ENCODE assay signal across 8 mouse cellular contexts in the genomic region with DNA sequence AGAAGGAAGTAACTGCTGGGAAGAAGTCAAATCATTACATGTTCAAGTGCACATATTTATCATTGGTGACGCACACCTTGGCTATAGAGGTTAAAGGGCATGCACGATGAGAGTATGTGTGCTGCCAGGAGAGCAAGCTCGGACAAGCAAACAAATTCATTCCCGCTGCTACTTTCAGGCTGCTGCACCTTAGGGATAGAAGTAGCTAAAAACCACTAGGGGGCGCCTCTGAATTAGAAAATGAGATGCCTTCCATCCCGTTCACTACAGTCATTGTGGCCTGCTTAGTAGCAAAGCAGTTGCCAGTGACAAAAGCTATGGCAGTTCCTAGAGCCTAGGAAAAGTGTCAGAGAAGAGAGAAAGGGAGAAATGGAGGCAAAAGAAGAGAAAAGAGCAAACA. TPM values are rescaled to one million over a fixed set of nuclear protein-coding genes. Genes with fewer than 3 reads are reported as not detected.
DNase-seq lines count a peak whose midpoint lies in the region; ATAC-seq lines count a peak whose summit lies in the region.

No protein-coding gene starts in this region.

- H3K4me2 ChIP-seq in midbrain, embryonic 14.5 days (ENCODE audit: low read length) = no peak overlapping the region
- H3K4me2 ChIP-seq in stomach, embryonic 16.5 days (ENCODE audit: low read depth, low read length) = no peak overlapping the region

- WGBS in midbrain, embryonic 14.5 days = 6% methylated on average over 6 of the region's 6 CpGs
- 7% methylated on average over 6 of the region's 6 CpGs for WGBS in stomach, embryonic 16.5 days

- H3K27ac ChIP-seq in midbrain, embryonic 14.5 days (replicated peaks; ENCODE audit: low read depth, low read length) = no peak overlapping the region
- H3K27ac ChIP-seq in stomach, embryonic 16.5 days (ENCODE audit: low read length) = peak overlapping the region; percentile 46; the same call in 1 of the 2 replicates

- H3K4me3 ChIP-seq in midbrain, embryonic 14.5 days (replicated peaks; ENCODE audit: low read depth, low read length) = no peak overlapping the region
- H3K4me3 ChIP-seq in stomach, embryonic 16.5 days (replicated peaks; ENCODE audit: low read length) = no peak overlapping the region

- H3K27me3 ChIP-seq in midbrain, embryonic 14.5 days (ENCODE audit: control insufficient read depth, insufficient read depth, low read length) = no peaks in the 10 kb centered on the region
- H3K27me3 ChIP-seq in stomach, embryonic 16.5 days (ENCODE audit: control insufficient read depth, insufficient read depth, low read length) = no peaks in the 10 kb centered on the region

- peak; percentile 81 for ATAC-seq in common myeloid progenitor, adult 5-6 weeks (replicated peaks; ENCODE audit: low read depth, poor library complexity, severe bottlenecking)
- ATAC-seq in midbrain, embryonic 14.5 days (ENCODE audit: low FRiP score, low TSS enrichment) = no peak
- peak; percentile 86 for ATAC-seq in stomach, embryonic 16.5 days (ENCODE audit: insufficient read depth, low FRiP score)

- H3K9me3 ChIP-seq in midbrain, embryonic 14.5 days (ENCODE audit: control insufficient read depth, low read length) = no peaks in the 10 kb centered on the region
- H3K9me3 ChIP-seq in stomach, embryonic 16.5 days (replicated peaks; ENCODE audit: control insufficient read depth, low read length) = no peaks in the 10 kb centered on the region

- peaks cover 2% of the 10 kb centered on the region; the same call in 1 of the 2 replicates for H3K4me1 ChIP-seq in midbrain, embryonic 14.5 days (ENCODE audit: control insufficient read depth, insufficient read depth, low read length)
- peaks cover 10% of the 10 kb centered on the region for H3K4me1 ChIP-seq in stomach, embryonic 16.5 days (ENCODE audit: control insufficient read depth, insufficient read depth, low read length)

- peak; percentile 89 for DNase-seq in 416B (ENCODE audit: low read depth)
- peak; percentile 84 for DNase-seq in ZHBTc4 (ENCODE audit: low read depth, low spot score)
- DNase-seq in gastrocnemius, postnatal 10 days = peak; percentile 48
- peak; percentile 51 for DNase-seq in kidney, adult 11 months
- DNase-seq in left cerebral cortex, postnatal 36 days (ENCODE audit: low spot score in 2 of 2) = peak; percentile 27 to 41
- DNase-seq in midbrain, embryonic 14.5 days = peak; percentile 93

- intact Hi-C loops in left cerebral cortex, postnatal 36 days (cut with DNase I) = no loop called here

- H3K9ac ChIP-seq in midbrain, embryonic 14.5 days (replicated peaks; ENCODE audit: low read length) = no peak overlapping the region
- H3K9ac ChIP-seq in stomach, embryonic 16.5 days (ENCODE audit: low read length) = no peak overlapping the region; the same call in 1 of the 2 replicates

- H3K36me3 ChIP-seq in midbrain, embryonic 14.5 days (ENCODE audit: control insufficient read depth, insufficient read depth, low read length) = no peaks in the 10 kb centered on the region
- no peaks in the 10 kb centered on the region for H3K36me3 ChIP-seq in stomach, embryonic 16.5 days (ENCODE audit: control insufficient read depth, insufficient read depth, low read length)

RNA-seq across cellular contexts. Expression of a gene that starts 50.6 kb away (rescaled TPM):
- total RNA-seq in common myeloid progenitor, adult 5-6 weeks (2017) = 10.8 and 12.8 TPM in 2 replicates
- total RNA-seq in gastrocnemius, postnatal 10 days (2021) = 1 to 10 TPM in 1 of 2 experiments, under 1 TPM in 1; 0.63 to 1.7 TPM
- total RNA-seq in left cerebral cortex, postnatal 36 days (2021) = under 1 TPM in 1 of 2 experiments, not detected in 1; 0.22 TPM
- 1.6 TPM in 2 replicates for polyA plus RNA-seq in midbrain, embryonic 14.5 days (2014; fragmentation: Nextera tagmentation; extraction: Ambion mirVana)
- polyA plus RNA-seq in stomach, embryonic 16.5 days (2015; fragmentation: Nextera tagmentation; extraction: Ambion mirVana) = 7.8 and 8.1 TPM in 2 replicates

RNA-seq across cellular contexts. Expression of a gene that starts 51.5 kb away (rescaled TPM):
- 6.5 and 16.3 TPM in 2 replicates for total RNA-seq in common myeloid progenitor, adult 5-6 weeks (2017)
- total RNA-seq in gastrocnemius, postnatal 10 days (2021) = 10 to 100 TPM; 14.2 to 15.0 TPM
- 10 to 100 TPM; 25.5 to 33.5 TPM for total RNA-seq in left cerebral cortex, postnatal 36 days (2021)
- 9.2 and 13.7 TPM in 2 replicates for polyA plus RNA-seq in midbrain, embryonic 14.5 days (2014; fragmentation: Nextera tagmentation; extraction: Ambion mirVana)
- polyA plus RNA-seq in stomach, embryonic 16.5 days (2015; fragmentation: Nextera tagmentation; extraction: Ambion mirVana) = 13.0 and 13.9 TPM in 2 replicates

Comparison
In these comparisons a context has a peak if more than half of its experiments do, and no peak if none do; other contexts are left out.
1. DNase-seq: peak in every context shown above with its lines; median percentile 93 in midbrain, embryonic 14.5 days; 89 in 416B; 84 in ZHBTc4; 51 in kidney, adult 11 months; 48 in gastrocnemius, postnatal 10 days; 34 in left cerebral cortex, postnatal 36 days.